Mouse (Mus musculus) hindbrain, postnatal 0 days (tissue): Measurements from ENCODE around the gene Mob1a. TPM values are rescaled to one million over a fixed set of nuclear protein-coding genes. Genes with fewer than 3 reads are reported as not detected.

Experiments used
- ATAC-seq: fragments of 200-750 bp; cut with Nextera tagmentation; 2 replicates; pipeline ENCODE4 v1.8.0; 2017; ENCODE audit warnings: mild to moderate bottlenecking, moderate TSS enrichment, moderate library complexity
- DNase-seq: peaks from one replicate; pipeline ENCODE4 v3.0.0-alpha.2; 2015; ENCODE audit warnings: low spot score
- H3K27ac ChIP-seq: fragments of 300-500 bp; sonication (generic); 2 replicates; pipeline ENCODE4 v1.5.1; 2014; ENCODE audit warnings: mild to moderate bottlenecking
- H3K27me3 ChIP-seq: fragments of 300-500 bp; sonication (generic); 2 replicates; pipeline ENCODE4 v1.6.1; 2014; ENCODE audit warnings: low read length, mixed read lengths; ENCODE audit not compliant: insufficient read depth
- H3K36me3 ChIP-seq: fragments of 300-500 bp; sonication (generic); 2 replicates; pipeline ENCODE4 v1.6.1; 2014; ENCODE audit warnings: low read length, mixed read lengths; ENCODE audit not compliant: insufficient read depth
- H3K4me1 ChIP-seq: fragments of 300-500 bp; sonication (generic); 2 replicates; pipeline ENCODE4 v1.6.1; 2014; ENCODE audit warnings: antibody characterized with exemption, low read length, mixed read lengths; ENCODE audit not compliant: insufficient read depth
- H3K4me2 ChIP-seq: fragments of 300-500 bp; sonication (generic); 2 replicates; pipeline ENCODE4 v1.6.1; 2014; ENCODE audit warnings: low read depth, mild to moderate bottlenecking, low read length, moderate library complexity, mixed read lengths
- H3K4me3 ChIP-seq: fragments of 300-500 bp; sonication (generic); 2 replicates; pipeline ENCODE4 v1.5.1; 2014; ENCODE audit warnings: low read length
- H3K9ac ChIP-seq: fragments of 300-500 bp; sonication (generic); replicated peaks from 2 replicates; pipeline ENCODE4 v1.6.1; 2014; ENCODE audit warnings: mild to moderate bottlenecking, low read length, moderate library complexity, mixed read lengths
- H3K9me3 ChIP-seq: fragments of 300-500 bp; sonication (generic); 2 replicates; pipeline ENCODE4 v1.6.1; 2016; ENCODE audit warnings: low read length, mixed read lengths
- CTCF ChIP-seq: IDR thresholded peaks from 2 replicates; pipeline ENCODE4 v1.5.1; 2016; ENCODE audit warnings: antibody characterized with exemption, control low read depth, low read depth
- WGBS: fragments of 180-500 bp; shearing (Covaris S2); extraction: QIAGEN DNeasy Blood & Tissue Kit; methylation state at CpG from one replicate; pipeline ENCODE4 v1.1.7; 2014; 5-methylcytosine and 5-hydroxymethylcytosine counted together
- polyA plus RNA-seq: library from polyadenylated mRNA; unstranded; fragments of >200 nt; fragmentation: Nextera tagmentation; extraction: Ambion mirVana; gene quantifications from 2 replicates; pipeline ENCODE4 v1.2.1, GENCODE M21; 2015
- total RNA-seq: library from RNA; depleted of rRNA; stranded (reverse); fragments of >200 nt; gene quantifications from 2 replicates; pipeline ENCODE4 v1.2.3, GENCODE M21; 2014

The Mob1a gene
- total and polyA plus RNA-seq, 2 experiments from 2014 or later = 11.3 to 32.8 TPM

DNA sequence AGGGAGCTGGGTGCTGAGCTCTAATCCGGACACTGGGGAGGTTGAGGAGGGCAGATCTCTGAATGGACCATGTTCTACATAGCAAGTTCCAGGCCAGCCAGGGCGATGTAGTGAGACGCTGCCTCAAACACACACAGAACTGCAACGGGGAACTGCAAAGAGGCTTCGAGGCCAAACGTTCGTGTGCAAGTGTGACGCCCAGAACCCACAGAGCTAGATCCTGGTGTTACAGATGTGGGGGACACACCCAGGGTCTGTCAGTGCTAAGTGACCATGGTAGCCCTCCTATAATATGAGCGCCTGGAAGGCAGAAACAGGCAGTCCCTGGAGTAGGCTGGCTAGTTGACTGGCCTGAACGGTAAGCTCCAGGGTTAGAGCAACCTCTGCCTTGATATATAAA is 31.6 kb downstream of the Mob1a start:
- Histone ChIP-seq H3K4me1 (no peaks in the 10 kb centered on the region), H3K4me2 (no peak overlapping the region), H3K9ac (no peak overlapping the region), H3K27me3 (no peaks in the 10 kb centered on the region), H3K27ac (no peak overlapping the region), H3K4me3 (no peak overlapping the region), H3K9me3 (no peaks in the 10 kb centered on the region), H3K36me3 (peaks cover 38% of the 10 kb centered on the region)
- DNase-seq (no peak), ATAC-seq (no peak)
- TF ChIP-seq CTCF = no peak
- 90% methylated on average over 10 of the region's 10 CpGs for WGBS

- no peak overlapping the region for H3K4me2 ChIP-seq
Measured at GRCm38 (mm10) chr6:83361523-83362248, 35.9 kb downstream of the Mob1a start.

GRCm38 (mm10) chr6:83363075-83363474 is 37.3 kb downstream of the Mob1a start:
- H3K27me3 ChIP-seq = no peaks in the 10 kb centered on the region
- no peak overlapping the region for H3K4me3 ChIP-seq
- no peaks in the 10 kb centered on the region for H3K4me1 ChIP-seq
- H3K27ac ChIP-seq = no peak overlapping the region
- ATAC-seq = no peak
- no peak overlapping the region for H3K9ac ChIP-seq
- TF ChIP-seq CTCF = no peak
- H3K4me2 ChIP-seq = no peak overlapping the region
- WGBS = 90% methylated on average over 12 of the region's 12 CpGs
- no peak for DNase-seq
- peaks cover 38% of the 10 kb centered on the region for H3K36me3 ChIP-seq
- no peaks in the 10 kb centered on the region for H3K9me3 ChIP-seq

More at GRCm38 (mm10) chr6:83361523-83362248, 35.9 kb downstream of the Mob1a start:
- Histone ChIP-seq H3K36me3 (peaks cover 28% of the 10 kb centered on the region; the same call in 1 of the 2 replicates), H3K4me3 (no peak overlapping the region), H3K27ac (no peak overlapping the region), H3K4me1 (no peaks in the 10 kb centered on the region), H3K27me3 (no peaks in the 10 kb centered on the region), H3K9me3 (no peaks in the 10 kb centered on the region), H3K9ac (no peak overlapping the region)
- DNase-seq = no peak
- no peak for ATAC-seq
- 86% methylated on average over 11 of the region's 11 CpGs for WGBS
- no peak for TF ChIP-seq CTCF

DNA sequence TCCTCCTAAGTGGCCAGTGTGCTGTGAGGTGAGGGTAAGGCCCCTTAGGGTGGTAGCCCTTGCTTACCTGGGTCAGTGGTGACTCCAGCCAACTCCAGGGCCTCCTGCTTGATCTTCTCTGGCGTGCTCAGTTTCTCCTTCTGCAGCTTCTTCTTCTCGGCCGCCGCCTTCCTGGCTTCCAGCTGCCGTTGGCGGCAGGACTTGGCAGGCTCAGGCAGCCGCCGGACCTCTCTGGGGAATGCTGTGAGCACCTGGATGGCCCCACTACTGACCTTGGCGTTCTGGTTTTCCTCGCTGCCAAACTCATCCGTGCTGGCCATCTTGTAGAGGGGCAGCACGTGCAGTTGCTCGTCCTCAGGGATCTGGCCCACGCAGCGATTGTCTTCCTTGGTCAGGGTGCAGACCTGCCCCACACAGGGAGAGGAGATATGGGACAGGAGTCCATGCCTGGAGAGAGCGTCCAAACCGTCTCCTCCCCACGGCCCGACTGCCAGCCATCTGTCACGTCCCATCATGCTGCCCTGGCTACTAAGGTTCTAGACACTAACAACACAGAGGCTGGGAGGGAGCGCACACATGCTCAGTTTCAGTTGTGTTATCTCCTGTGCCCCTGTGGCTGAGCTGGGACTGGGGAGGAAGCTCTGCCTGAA is 44.6 kb downstream of the Mob1a start:
- H3K9me3 ChIP-seq = no peaks in the 10 kb centered on the region
- H3K9ac ChIP-seq = no peak overlapping the region
- H3K36me3 ChIP-seq = peaks cover 80% of the 10 kb centered on the region
- no peaks in the 10 kb centered on the region for H3K27me3 ChIP-seq
- ATAC-seq (no peak), DNase-seq (no peak)
- H3K4me2 ChIP-seq = no peak overlapping the region
- 78% methylated on average over 21 of the region's 21 CpGs for WGBS
- TF ChIP-seq CTCF = no peak
- no peaks in the 10 kb centered on the region for H3K4me1 ChIP-seq
- H3K27ac ChIP-seq = no peak overlapping the region
- H3K4me3 ChIP-seq = no peak overlapping the region

DNA sequence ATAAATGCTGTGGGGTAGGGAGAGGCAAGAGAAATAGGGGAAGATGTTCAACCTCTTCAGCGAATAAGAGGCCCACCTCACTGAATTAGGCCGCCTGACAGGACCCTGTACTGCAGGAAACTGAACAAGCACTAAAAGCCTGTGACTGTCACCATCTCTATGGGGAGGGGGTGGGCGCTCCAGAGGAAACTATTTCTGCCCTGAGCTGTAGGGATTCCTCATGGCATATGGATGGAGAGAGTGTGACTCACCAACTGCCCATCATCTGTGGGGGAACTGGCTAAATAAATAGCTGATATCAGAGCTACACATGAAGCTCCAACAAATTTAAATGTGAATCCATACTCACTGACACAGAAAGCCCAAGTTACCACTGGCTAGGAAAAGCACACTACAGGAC is 45.5 kb downstream of the Mob1a start:
- ATAC-seq = no peak
- TF ChIP-seq CTCF = no peak
- WGBS = 95% methylated on average over 3 of the region's 3 CpGs

DNA sequence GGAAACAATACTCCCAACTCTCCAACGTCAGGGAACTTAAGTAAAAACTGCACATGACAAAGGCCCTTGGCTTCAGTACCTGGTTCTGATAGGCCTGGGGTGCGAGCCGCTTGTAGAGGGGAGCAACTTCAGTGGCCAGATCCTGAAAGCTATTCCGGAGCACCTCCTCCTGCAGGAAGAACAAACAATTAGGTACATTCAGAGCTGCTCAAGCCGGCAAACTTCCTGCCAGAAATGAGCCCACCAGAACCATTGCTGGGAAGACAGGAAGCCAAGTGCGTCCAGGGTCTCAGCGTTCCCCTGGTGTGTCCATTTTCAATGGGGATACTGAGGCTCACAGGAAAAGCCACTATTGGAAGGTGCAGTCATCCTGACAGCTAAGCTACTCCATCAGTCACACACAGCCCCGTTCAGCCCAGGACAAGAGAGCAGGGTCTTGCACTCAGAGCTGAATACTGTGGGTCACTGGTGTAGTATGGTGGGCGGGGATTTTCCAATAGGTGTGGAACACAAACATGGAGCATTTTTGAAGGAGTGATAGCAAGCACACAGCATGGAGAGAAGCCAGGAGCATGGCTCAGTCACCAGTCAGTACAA is 48.0 kb downstream of the Mob1a start:
- DNase-seq (no peak), ATAC-seq (no peak)
- Histone ChIP-seq H3K9me3 (no peaks in the 10 kb centered on the region), H3K36me3 (peaks cover 87% of the 10 kb centered on the region), H3K4me2 (no peak overlapping the region), H3K27ac (no peak overlapping the region), H3K27me3 (no peaks in the 10 kb centered on the region), H3K4me1 (no peaks in the 10 kb centered on the region), H3K4me3 (no peak overlapping the region), H3K9ac (no peak overlapping the region)
- 83% methylated on average over 9 of the region's 9 CpGs for WGBS
- TF ChIP-seq CTCF = no peak

More for the DNA sequence above, 45.5 kb downstream of the Mob1a start:
- Histone ChIP-seq H3K36me3 (peaks cover 86% of the 10 kb centered on the region), H3K27ac (no peak overlapping the region), H3K27me3 (no peaks in the 10 kb centered on the region), H3K4me3 (no peak overlapping the region), H3K4me1 (no peaks in the 10 kb centered on the region), H3K4me2 (no peak overlapping the region), H3K9ac (no peak overlapping the region), H3K9me3 (no peaks in the 10 kb centered on the region)
- DNase-seq = no peak
